ENCODE assay signal across 8 mouse cellular contexts in genomic region chr15:102516728-102517404, GRCm38 (mm10). TPM values are rescaled to one million over a fixed set of nuclear protein-coding genes. Genes with fewer than 3 reads are reported as not detected.
DNase-seq lines count a peak whose midpoint lies in the region; ATAC-seq and TF ChIP-seq lines count a peak whose summit lies in the region.

Gene Map3k12 (minus strand): TSS chr15:102517064.

- peak; percentile 62 to 78 for DNase-seq in urinary bladder, adult 18-20 months (ENCODE audit: low spot score in 2 of 2)
- DNase-seq in urinary bladder, postnatal 10 days (ENCODE audit: low spot score): no peak
- DNase-seq in embryonic facial prominence, embryonic 11.5 days (ENCODE audit: low spot score): peak; percentile 75
- DNase-seq in gonadal fat pad, adult 2 months (ENCODE audit: low read depth): peak; percentile 24
- DNase-seq in left cerebral cortex, postnatal 4 days: peak; percentile 83
- DNase-seq in spleen, adult 18-20 months: peak; percentile 44 to 57

- H3K27me3 ChIP-seq in embryonic facial prominence, embryonic 11.5 days (ENCODE audit: control insufficient read depth, insufficient read depth, low read length): no peaks in the 10 kb centered on the region
- H3K27me3 ChIP-seq in intestine, postnatal 0 days (replicated peaks; ENCODE audit: control insufficient read depth, insufficient read depth, low read length): no peaks in the 10 kb centered on the region
- H3K27me3 ChIP-seq in midbrain, embryonic 12.5 days: no peaks in the 10 kb centered on the region

- H3K4me2 ChIP-seq in embryonic facial prominence, embryonic 11.5 days (ENCODE audit: low read depth, low read length): peak within 1 kb of the TSS; percentile 81
- peak within 1 kb of the TSS; percentile 79 for H3K4me2 ChIP-seq in intestine, postnatal 0 days (replicated peaks; ENCODE audit: low read depth)
- peak within 1 kb of the TSS; percentile 92 for H3K4me2 ChIP-seq in midbrain, embryonic 12.5 days (replicated peaks)

- H3K4me1 ChIP-seq in embryonic facial prominence, embryonic 11.5 days (ENCODE audit: control insufficient read depth, insufficient read depth, low read length): peaks cover 1% of the 10 kb centered on the region
- H3K4me1 ChIP-seq in intestine, postnatal 0 days (replicated peaks; ENCODE audit: control insufficient read depth, insufficient read depth, low read length): no peaks in the 10 kb centered on the region
- peaks cover 50% of the 10 kb centered on the region for H3K4me1 ChIP-seq in midbrain, embryonic 12.5 days

- intact Hi-C loops in left cerebral cortex, postnatal 4 days (cut with DNase I): no loop called here

- peak within 1 kb of the TSS; percentile 55 for H3K4me3 ChIP-seq in embryonic facial prominence, embryonic 11.5 days (ENCODE audit: low read depth, low read length)
- peak within 1 kb of the TSS; percentile 65 for H3K4me3 ChIP-seq in intestine, postnatal 0 days (ENCODE audit: low read depth, low read length)
- peak within 1 kb of the TSS; percentile 71 for H3K4me3 ChIP-seq in midbrain, embryonic 12.5 days

- peak within 1 kb of the TSS; percentile 74 for H3K9ac ChIP-seq in embryonic facial prominence, embryonic 11.5 days (replicated peaks; ENCODE audit: low read length)
- peak within 1 kb of the TSS; percentile 53 for H3K9ac ChIP-seq in intestine, postnatal 0 days (ENCODE audit: low read depth, low read length)
- H3K9ac ChIP-seq in midbrain, embryonic 12.5 days (replicated peaks): peak within 1 kb of the TSS; percentile 79

- peak; percentile 43 for TF ChIP-seq CTCF in intestine, postnatal 0 days (IDR thresholded peaks at IDR 0.05; ENCODE audit: low read depth)

- H3K27ac ChIP-seq in embryonic facial prominence, embryonic 11.5 days (replicated peaks; ENCODE audit: low read depth, low read length): peak within 1 kb of the TSS; percentile 57
- H3K27ac ChIP-seq in intestine, postnatal 0 days (ENCODE audit: low read depth, low read length): peak within 1 kb of the TSS; percentile 46; the same call in 1 of the 2 replicates
- peak within 1 kb of the TSS; percentile 97 for H3K27ac ChIP-seq in midbrain, embryonic 12.5 days (replicated peaks)

- no peaks in the 10 kb centered on the region for H3K9me3 ChIP-seq in embryonic facial prominence, embryonic 11.5 days (replicated peaks; ENCODE audit: control insufficient read depth, low read length)
- H3K9me3 ChIP-seq in intestine, postnatal 0 days (ENCODE audit: control insufficient read depth): no peaks in the 10 kb centered on the region
- H3K9me3 ChIP-seq in midbrain, embryonic 12.5 days: no peaks in the 10 kb centered on the region

- no peaks in the 10 kb centered on the region for H3K36me3 ChIP-seq in embryonic facial prominence, embryonic 11.5 days (replicated peaks; ENCODE audit: control insufficient read depth, insufficient read depth, low read depth, low read length)
- H3K36me3 ChIP-seq in intestine, postnatal 0 days (ENCODE audit: control insufficient read depth, insufficient read depth): peaks cover 4% of the 10 kb centered on the region; the same call in 1 of the 2 replicates
- peaks cover 14% of the 10 kb centered on the region for H3K36me3 ChIP-seq in midbrain, embryonic 12.5 days

- peak; percentile 8 for ATAC-seq in embryonic facial prominence, embryonic 11.5 days (replicated peaks; ENCODE audit: insufficient number of reproducible peaks, low FRiP score, low TSS enrichment, low read depth)
- no peak for ATAC-seq in intestine, postnatal 0 days
- ATAC-seq in midbrain, embryonic 12.5 days (ENCODE audit: low FRiP score, low read depth): peak; percentile 25

- under 1% methylated on average over 42 of the region's 43 CpGs for WGBS in embryonic facial prominence, embryonic 11.5 days
- under 1% methylated on average over 43 of the region's 43 CpGs for WGBS in intestine, postnatal 0 days
- under 1% methylated on average over 43 of the region's 43 CpGs for WGBS in midbrain, embryonic 12.5 days

RNA-seq across cellular contexts. Expression of gene Map3k12, which starts in this region (rescaled TPM):
- polyA plus RNA-seq in embryonic facial prominence, embryonic 11.5 days (2014; fragmentation: Nextera tagmentation; extraction: Ambion mirVana): 13.4 and 15.4 TPM in 2 replicates
- polyA plus RNA-seq in gonadal fat pad, adult 2 months (2012; rRNA removed): 15.0 and 15.6 TPM in 2 replicates
- 3.1 and 3.5 TPM in 2 replicates for polyA plus RNA-seq in intestine, postnatal 0 days (2015; fragmentation: Nextera tagmentation; extraction: Ambion mirVana)
- 10 to 100 TPM; 90.1 to 93.0 TPM for total RNA-seq in left cerebral cortex, postnatal 4 days (2021)
- polyA plus RNA-seq in midbrain, embryonic 12.5 days (2016; fragmentation: Nextera tagmentation; extraction: Ambion mirVana): 46.1 and 50.6 TPM in 2 replicates

Comparison
In these comparisons a context has a peak if more than half of its experiments do, and no peak if none do; other contexts are left out.
1. H3K27ac ChIP-seq: peak in every context shown above with its lines; median percentile 97 in midbrain, embryonic 12.5 days; 57 in embryonic facial prominence, embryonic 11.5 days; 46 in intestine, postnatal 0 days.